Mouse (Mus musculus): ENCODE measurements around the gene Gm12117.

GRCm38 (mm10) chr11:33276637-33277036, at the start of gene Gm12117:
- TF ChIP-seq CTCF (conservative IDR thresholded peaks at IDR 0.05; ENCODE audit: low read length) (no peak), NANOG (IDR thresholded peaks at IDR 0.05; ENCODE audit: borderline replicate concordance, low read length) (no peak)
